In genomic region chr5:119981111-119981807, GRCm38 (mm10) we compare ENCODE assay signal across 12 mouse cellular contexts.
A peak's percentile ranks its signal among the peaks of the same experiment; 100 is the strongest.
DNase-seq lines count a peak whose midpoint lies in the region; ATAC-seq and TF ChIP-seq lines count a peak whose summit lies in the region.
"Had no signal": no experiment of that assay in that cellular context is flagged by ENCODE, and none has a peak within 500 bp of the region (broad histone marks: within the 10 kb centered on the region; RNA-seq: fewer than 3 reads in every experiment).

No protein-coding gene starts in this region.

- intact Hi-C loops in left cerebral cortex, adult 2 months (cut with DNase I): no loop called here

- H3K36me3 ChIP-seq in hindbrain, embryonic 14.5 days (replicated peaks; ENCODE audit: control insufficient read depth, insufficient read depth): no peaks in the 10 kb centered on the region
- no peaks in the 10 kb centered on the region for H3K36me3 ChIP-seq in hindbrain, embryonic 11.5 days (ENCODE audit: control insufficient read depth, insufficient read depth, low read length)
- no peaks in the 10 kb centered on the region for H3K36me3 ChIP-seq in stomach, embryonic 14.5 days (ENCODE audit: control insufficient read depth, insufficient read depth, low read length)
- no peaks in the 10 kb centered on the region for H3K36me3 ChIP-seq in stomach, postnatal 0 days (ENCODE audit: control insufficient read depth, insufficient read depth, low read length)
- H3K36me3 ChIP-seq: stomach, embryonic 15.5 days had no signal

- H3K9me3 ChIP-seq in hindbrain, embryonic 14.5 days (ENCODE audit: control insufficient read depth, low read length): no peaks in the 10 kb centered on the region
- no peaks in the 10 kb centered on the region for H3K9me3 ChIP-seq in hindbrain, embryonic 11.5 days (ENCODE audit: control insufficient read depth, low read length)
- H3K9me3 ChIP-seq in stomach, embryonic 14.5 days (ENCODE audit: control insufficient read depth, low read depth, low read length): no peaks in the 10 kb centered on the region
- no peaks in the 10 kb centered on the region for H3K9me3 ChIP-seq in stomach, postnatal 0 days (ENCODE audit: control insufficient read depth, low read length)
- H3K9me3 ChIP-seq: stomach, embryonic 15.5 days had no signal

- DNase-seq in hindbrain, embryonic 14.5 days (ENCODE audit: low spot score): no peak
- DNase-seq in hindbrain, embryonic 11.5 days (ENCODE audit: low spot score): no peak
- DNase-seq in stomach, postnatal 0 days (ENCODE audit: low spot score): no peak
- peak; percentile 10 to 45 for DNase-seq in left cerebral cortex, adult 2 months (ENCODE audit: extremely low spot score in 1 of 2, low spot score in 2 of 2)
- peak; percentile 50 for DNase-seq in telencephalon, adult 2 months (ENCODE audit: low read depth, low spot score)
- DNase-seq in spleen, postnatal 10 days (ENCODE audit: low spot score in 2 of 2): no peak
- DNase-seq in cerebellum, adult 11 months: no peak
- DNase-seq: gastrocnemius, adult 2 months; kidney, postnatal 36 days had no signal

- TF ChIP-seq EP300 in stomach, postnatal 0 days (optimal IDR thresholded peaks at IDR 0.05): no peak

- ATAC-seq in hindbrain, embryonic 14.5 days (ENCODE audit: low FRiP score): no peak
- no peak for ATAC-seq in hindbrain, embryonic 11.5 days (ENCODE audit: low FRiP score)
- ATAC-seq in stomach, embryonic 14.5 days (ENCODE audit: insufficient number of reproducible peaks, insufficient read depth, low FRiP score, low read depth): 0 out of 2 replicates have a peak, but pooled peaks have one; percentile 10
- ATAC-seq in stomach, postnatal 0 days (ENCODE audit: low FRiP score, low TSS enrichment): no peak

- no peak overlapping the region for H3K4me3 ChIP-seq in hindbrain, embryonic 14.5 days (replicated peaks; ENCODE audit: low read length)
- no peak overlapping the region for H3K4me3 ChIP-seq in hindbrain, embryonic 11.5 days (ENCODE audit: low read depth, low read length)
- no peak overlapping the region for H3K4me3 ChIP-seq in stomach, embryonic 14.5 days (ENCODE audit: low read depth, low read length)
- H3K4me3 ChIP-seq in stomach, postnatal 0 days (ENCODE audit: low read depth, low read length): no peak overlapping the region
- no peak overlapping the region for H3K4me3 ChIP-seq in left cerebral cortex, adult 2 months
- H3K4me3 ChIP-seq: gastrocnemius, adult 2 months; stomach, embryonic 15.5 days had no signal

- no peak overlapping the region for H3K4me2 ChIP-seq in hindbrain, embryonic 14.5 days (replicated peaks)
- no peak overlapping the region for H3K4me2 ChIP-seq in hindbrain, embryonic 11.5 days (replicated peaks; ENCODE audit: low read depth, low read length)
- no peak overlapping the region for H3K4me2 ChIP-seq in stomach, embryonic 14.5 days (replicated peaks; ENCODE audit: low read depth, low read length)
- no peak overlapping the region for H3K4me2 ChIP-seq in stomach, postnatal 0 days (replicated peaks; ENCODE audit: low read depth)
- H3K4me2 ChIP-seq: stomach, embryonic 15.5 days had no signal

- no peaks in the 10 kb centered on the region for H3K27me3 ChIP-seq in hindbrain, embryonic 14.5 days (ENCODE audit: control insufficient read depth, insufficient read depth, low read length)
- no peaks in the 10 kb centered on the region for H3K27me3 ChIP-seq in hindbrain, embryonic 11.5 days (ENCODE audit: control insufficient read depth, insufficient read depth, low read length)
- no peaks in the 10 kb centered on the region for H3K27me3 ChIP-seq in stomach, embryonic 14.5 days (ENCODE audit: control insufficient read depth, insufficient read depth, low read length)
- no peaks in the 10 kb centered on the region for H3K27me3 ChIP-seq in stomach, postnatal 0 days (ENCODE audit: control insufficient read depth, insufficient read depth, low read length)

- peak overlapping the region; percentile 12; the same call in 1 of the 2 replicates for H3K27ac ChIP-seq in hindbrain, embryonic 14.5 days
- no peak overlapping the region for H3K27ac ChIP-seq in hindbrain, embryonic 11.5 days (ENCODE audit: low read depth, low read length)
- H3K27ac ChIP-seq in stomach, embryonic 14.5 days (ENCODE audit: low read length): no peak overlapping the region
- no peak overlapping the region for H3K27ac ChIP-seq in stomach, postnatal 0 days (replicated peaks)
- H3K27ac ChIP-seq in left cerebral cortex, adult 2 months: no peak overlapping the region
- H3K27ac ChIP-seq: gastrocnemius, adult 2 months; liver, embryonic 14.5 days; stomach, embryonic 15.5 days had no signal

- no peak for TF ChIP-seq CTCF in stomach, postnatal 0 days (IDR thresholded peaks at IDR 0.05; ENCODE audit: low read depth)
- TF ChIP-seq CTCF in left cerebral cortex, adult 2 months (IDR thresholded peaks at IDR 0.05): no peak

- 63% methylated on average over 15 of the region's 18 CpGs for WGBS in hindbrain, embryonic 14.5 days
- WGBS in hindbrain, embryonic 11.5 days: 84% methylated on average over 18 of the region's 18 CpGs
- 48% methylated on average over 18 of the region's 18 CpGs for WGBS in stomach, embryonic 14.5 days
- WGBS in stomach, postnatal 0 days: 53% methylated on average over 18 of the region's 18 CpGs

- H3K9ac ChIP-seq in hindbrain, embryonic 14.5 days: no peak overlapping the region
- no peak overlapping the region for H3K9ac ChIP-seq in hindbrain, embryonic 11.5 days (ENCODE audit: low read depth, low read length)
- H3K9ac ChIP-seq in stomach, embryonic 14.5 days (replicated peaks; ENCODE audit: low read depth, low read length): no peak overlapping the region
- H3K9ac ChIP-seq in stomach, postnatal 0 days (ENCODE audit: low read length): no peak overlapping the region
- H3K9ac ChIP-seq: liver, embryonic 14.5 days; stomach, embryonic 15.5 days had no signal

- peaks cover 6% of the 10 kb centered on the region; the same call in 1 of the 2 replicates for H3K4me1 ChIP-seq in hindbrain, embryonic 14.5 days (replicated peaks; ENCODE audit: control insufficient read depth, insufficient read depth, low read length)
- H3K4me1 ChIP-seq in hindbrain, embryonic 11.5 days (replicated peaks; ENCODE audit: control insufficient read depth, insufficient read depth, low read length): no peaks in the 10 kb centered on the region
- H3K4me1 ChIP-seq in stomach, embryonic 14.5 days (ENCODE audit: control insufficient read depth, insufficient read depth, low read length): no peaks in the 10 kb centered on the region
- H3K4me1 ChIP-seq in stomach, postnatal 0 days (replicated peaks; ENCODE audit: control insufficient read depth, insufficient read depth): no peaks in the 10 kb centered on the region
- H3K4me1 ChIP-seq: stomach, embryonic 15.5 days had no signal

Comparison
In these comparisons a context has a peak if more than half of its experiments do, and no peak if none do; other contexts are left out.
1. DNase-seq: peak in left cerebral cortex, adult 2 months (2 of 2) and telencephalon, adult 2 months (single experiment); none in hindbrain, embryonic 14.5 days (single experiment), hindbrain, embryonic 11.5 days (single experiment), stomach, postnatal 0 days (single experiment), spleen, postnatal 10 days (0 of 2) and cerebellum, adult 11 months (single experiment).